Mouse (Mus musculus): Measurements from ENCODE around the gene Lancl3.
"Not testable (repeated sequence)": the region's sequence is repeated elsewhere in the genome, so short reads cannot be mapped to it uniquely, and the experiment has no call there.

GRCm38 (mm10) chrX:9293140-9293829 is 93.6 kb downstream of the Lancl3 start:
- TF ChIP-seq CTCF (IDR thresholded peaks at IDR 0.05; ENCODE audit: borderline replicate concordance, insufficient read depth, low read length); POLR2A (IDR thresholded peaks at IDR 0.05; ENCODE audit: low read depth, low read length): not testable (repeated sequence)

Measured in embryonic fibroblast, embryonic 13.5 days (primary cell).